Mouse (Mus musculus): ENCODE measurements around the gene Gm20388. TPM values are rescaled to one million over a fixed set of nuclear protein-coding genes. Genes with fewer than 3 reads are reported as not detected.

Gene Gm20388
- polyA plus RNA-seq, 1 experiment from 2014 or later = 5.5 TPM

DNA sequence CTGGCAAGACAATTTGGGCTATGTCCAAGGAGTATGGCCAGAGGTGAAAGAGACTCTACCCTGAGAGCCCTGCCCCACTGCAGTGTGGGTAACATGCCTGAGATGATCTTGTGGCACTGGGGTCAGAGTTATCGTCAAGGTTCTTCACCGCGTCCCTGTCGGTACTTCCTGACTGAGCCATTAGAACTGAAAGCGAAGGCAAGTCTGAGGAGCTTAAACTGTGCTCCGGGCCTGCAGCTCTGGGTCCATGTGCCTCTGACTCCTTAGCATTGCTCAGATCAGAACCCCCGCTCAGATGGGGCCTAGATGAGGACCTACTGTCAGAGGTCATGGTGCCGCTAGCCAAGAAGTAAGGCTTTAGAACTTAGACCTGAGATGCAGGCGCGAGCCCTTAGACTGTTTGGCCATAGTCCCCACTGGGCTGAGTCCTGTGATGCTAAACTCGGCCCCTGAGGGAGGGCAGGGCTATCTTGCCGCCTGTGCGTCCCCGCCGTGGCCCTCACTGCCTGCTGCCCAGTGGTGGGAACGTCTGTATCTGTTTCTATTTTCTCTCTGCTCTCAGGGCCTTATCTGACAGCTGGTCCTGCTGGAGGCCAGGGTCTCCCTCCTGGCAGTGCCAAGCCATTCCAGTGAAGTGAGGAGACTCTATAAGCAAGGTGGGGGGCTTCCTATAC, 2389.1 kb downstream of the Gm20388 start:
- Histone ChIP-seq H3K4me1 (peaks cover 79% of the 10 kb centered on the region), H3K4me3 (no peak overlapping the region), H3K36me3 (replicated peaks) (no peaks in the 10 kb centered on the region), H3K27me3 (ENCODE audit: poor library complexity, severe bottlenecking) (peaks cover 23% of the 10 kb centered on the region), H3K27ac (peak overlapping the region; percentile 25; the same call in 1 of the 2 replicates), H3K9me3 (no peaks in the 10 kb centered on the region)
- WGBS = 71% methylated on average over 16 of the region's 16 CpGs
- no peak for DNase-seq (ENCODE audit: extremely low spot score, low spot score)

DNA sequence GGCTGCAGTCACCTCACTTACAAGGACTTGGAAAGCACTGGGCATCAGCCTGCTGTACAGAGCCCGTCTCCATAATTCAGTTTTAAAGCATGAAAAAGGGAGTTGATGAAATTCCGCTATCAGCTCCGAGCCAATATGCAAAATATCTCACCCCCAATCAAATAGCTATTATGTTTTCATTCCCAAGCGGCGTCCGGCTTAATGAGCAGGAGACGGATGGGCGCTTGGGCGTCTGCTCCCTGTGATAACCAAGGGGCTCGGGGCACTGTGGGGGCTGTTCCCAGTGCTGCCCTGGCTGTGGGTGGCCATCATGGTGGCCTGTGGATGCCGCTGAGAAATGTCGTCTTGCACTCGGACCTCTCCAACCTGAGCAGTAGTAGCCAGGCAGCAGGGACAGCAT, 2390.4 kb downstream of the Gm20388 start:
- 91% methylated on average over 13 of the region's 13 CpGs for WGBS
- peaks cover 69% of the 10 kb centered on the region for H3K4me1 ChIP-seq
- no peak for DNase-seq (ENCODE audit: extremely low spot score, low spot score)
- H3K4me3 ChIP-seq = no peak overlapping the region
- H3K9me3 ChIP-seq = no peaks in the 10 kb centered on the region
- H3K27ac ChIP-seq = no peak overlapping the region
- no peaks in the 10 kb centered on the region for H3K36me3 ChIP-seq (replicated peaks)
- peaks cover 13% of the 10 kb centered on the region for H3K27me3 ChIP-seq (ENCODE audit: poor library complexity, severe bottlenecking)

DNA sequence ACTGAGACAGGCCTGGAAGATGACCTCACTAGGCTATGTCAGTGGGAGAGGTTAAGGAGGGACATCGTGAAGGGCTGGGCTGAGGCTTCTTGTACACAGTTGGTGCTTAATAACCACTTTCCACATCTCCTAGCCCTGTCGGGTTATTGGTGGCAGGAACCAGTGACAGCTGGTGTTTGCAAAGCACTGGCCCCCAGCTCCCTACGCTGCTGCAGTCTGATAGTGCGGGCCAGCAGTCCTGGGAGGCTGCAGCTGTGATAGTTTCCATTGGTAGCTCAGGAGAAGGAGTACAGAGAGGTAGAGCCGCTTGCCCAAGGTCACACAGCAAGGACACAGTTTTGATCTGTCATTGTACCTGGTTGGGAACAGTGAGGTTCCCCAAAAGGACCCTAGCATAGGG, 2391.2 kb downstream of the Gm20388 start:
- Histone ChIP-seq H3K27me3 (ENCODE audit: poor library complexity, severe bottlenecking) (peaks cover 5% of the 10 kb centered on the region; the same call in 1 of the 2 replicates), H3K9me3 (no peaks in the 10 kb centered on the region), H3K27ac (peak overlapping the region; percentile 63; the same call in 1 of the 2 replicates), H3K4me3 (no peak overlapping the region), H3K4me1 (peaks cover 68% of the 10 kb centered on the region), H3K36me3 (replicated peaks) (no peaks in the 10 kb centered on the region)
- 79% methylated on average over 5 of the region's 5 CpGs for WGBS
- DNase-seq (ENCODE audit: extremely low spot score, low spot score) = no peak

DNA sequence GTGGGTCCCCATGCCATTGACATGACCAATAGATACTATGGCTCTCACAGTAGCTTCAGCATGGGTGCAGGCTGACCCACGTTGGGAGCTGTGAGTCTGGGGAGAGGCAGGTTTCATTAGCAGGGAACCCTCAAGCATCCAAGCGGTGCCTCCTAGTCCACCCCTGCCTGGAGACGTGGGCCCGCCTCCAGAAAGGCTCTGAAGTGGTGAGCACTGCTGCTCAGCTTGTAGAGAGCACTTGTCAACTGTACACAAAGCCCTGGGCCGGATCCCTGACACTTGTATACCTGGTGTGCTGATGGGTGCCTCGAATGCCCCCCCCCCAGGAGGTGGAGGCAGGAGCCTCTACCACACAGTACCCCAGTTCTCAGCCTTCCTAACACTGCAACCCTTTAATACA, 2392.8 kb downstream of the Gm20388 start:
- Histone ChIP-seq H3K4me1 (peaks cover 54% of the 10 kb centered on the region), H3K27ac (no peak overlapping the region), H3K9me3 (no peaks in the 10 kb centered on the region), H3K4me3 (no peak overlapping the region), H3K27me3 (ENCODE audit: poor library complexity, severe bottlenecking) (no peaks in the 10 kb centered on the region), H3K36me3 (replicated peaks) (no peaks in the 10 kb centered on the region)
- WGBS = 64% methylated on average over 6 of the region's 6 CpGs
- DNase-seq (ENCODE audit: extremely low spot score, low spot score) = no peak

DNA sequence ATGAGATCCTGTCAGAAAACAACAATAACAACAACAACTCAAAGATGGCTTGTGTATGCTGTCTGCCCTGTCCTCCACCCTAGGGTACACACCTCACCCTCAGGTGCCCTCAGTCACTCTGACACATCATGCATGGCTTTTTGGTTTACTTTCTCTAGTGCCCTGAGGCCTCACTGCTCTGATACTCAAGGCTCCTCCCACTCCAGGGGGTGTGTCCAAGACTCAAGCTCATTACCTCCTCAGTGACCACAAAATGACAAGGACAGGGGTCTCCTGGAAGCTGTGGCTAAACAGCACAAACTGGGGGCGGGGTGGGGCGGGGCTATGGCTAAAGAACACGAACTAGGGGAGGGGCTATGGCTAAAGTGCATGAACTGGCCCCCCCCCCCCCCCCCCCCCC, 2393.4 kb downstream of the Gm20388 start:
- Histone ChIP-seq H3K4me3 (no peak overlapping the region), H3K4me1 (peaks cover 49% of the 10 kb centered on the region), H3K27ac (no peak overlapping the region), H3K36me3 (replicated peaks) (no peaks in the 10 kb centered on the region), H3K27me3 (ENCODE audit: poor library complexity, severe bottlenecking) (no peaks in the 10 kb centered on the region), H3K9me3 (no peaks in the 10 kb centered on the region)
- WGBS = 26% methylated on average over 3 of the region's 3 CpGs
- DNase-seq (ENCODE audit: extremely low spot score, low spot score) = no peak

GRCm38 (mm10) chr8:122306660-122307399, 2396.2 kb downstream of the Gm20388 start:
- Histone ChIP-seq H3K27ac (no peak overlapping the region), H3K4me1 (peaks cover 44% of the 10 kb centered on the region), H3K9me3 (no peaks in the 10 kb centered on the region), H3K27me3 (ENCODE audit: poor library complexity, severe bottlenecking) (no peaks in the 10 kb centered on the region), H3K36me3 (replicated peaks) (no peaks in the 10 kb centered on the region), H3K4me3 (no peak overlapping the region)
- WGBS = 83% methylated on average over 26 of the region's 26 CpGs
- DNase-seq (ENCODE audit: extremely low spot score, low spot score) = no peak

GRCm38 (mm10) chr8:122307836-122308235, 2397.2 kb downstream of the Gm20388 start:
- Histone ChIP-seq H3K4me1 (peaks cover 36% of the 10 kb centered on the region), H3K27ac (peak overlapping the region; percentile 27; the same call in 1 of the 2 replicates), H3K36me3 (replicated peaks) (no peaks in the 10 kb centered on the region), H3K9me3 (no peaks in the 10 kb centered on the region), H3K27me3 (ENCODE audit: poor library complexity, severe bottlenecking) (no peaks in the 10 kb centered on the region), H3K4me3 (no peak overlapping the region)
- WGBS = 91% methylated on average over 8 of the region's 8 CpGs
- DNase-seq (ENCODE audit: extremely low spot score, low spot score) = no peak

GRCm38 (mm10) chr8:122309272-122309671, 2398.6 kb downstream of the Gm20388 start:
- H3K9me3 ChIP-seq = no peaks in the 10 kb centered on the region
- H3K27me3 ChIP-seq (ENCODE audit: poor library complexity, severe bottlenecking) = no peaks in the 10 kb centered on the region
- no peaks in the 10 kb centered on the region for H3K36me3 ChIP-seq (replicated peaks)
- 89% methylated on average over 12 of the region's 12 CpGs for WGBS
- no peak for DNase-seq (ENCODE audit: extremely low spot score, low spot score)
- H3K4me3 ChIP-seq = no peak overlapping the region
- H3K4me1 ChIP-seq = peaks cover 36% of the 10 kb centered on the region
- H3K27ac ChIP-seq = peak overlapping the region; percentile 48; the same call in 1 of the 2 replicates

DNA sequence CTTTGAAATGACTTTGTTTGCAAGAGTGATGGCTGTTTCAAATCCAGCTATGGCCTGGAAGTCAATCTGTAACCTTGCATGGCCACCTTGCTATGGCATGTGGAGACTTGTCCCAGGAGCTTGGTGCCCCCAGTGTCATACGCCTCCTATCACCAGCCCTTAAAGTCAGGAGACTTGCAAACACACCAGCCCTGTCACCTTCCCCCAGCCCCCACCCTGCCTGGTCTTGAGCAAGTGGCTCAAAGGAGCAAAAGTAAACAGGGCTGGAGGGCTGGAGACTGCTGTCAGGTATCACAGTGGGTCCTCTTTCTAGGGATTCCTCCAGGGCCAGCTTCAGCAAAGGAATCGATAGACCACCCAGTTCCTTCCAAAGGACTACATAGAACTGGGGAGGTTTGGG, 2400.5 kb downstream of the Gm20388 start:
- Histone ChIP-seq H3K9me3 (no peaks in the 10 kb centered on the region), H3K27ac (peak overlapping the region; percentile 58; the same call in 1 of the 2 replicates), H3K27me3 (ENCODE audit: poor library complexity, severe bottlenecking) (no peaks in the 10 kb centered on the region), H3K36me3 (replicated peaks) (no peaks in the 10 kb centered on the region), H3K4me1 (peaks cover 44% of the 10 kb centered on the region), H3K4me3 (no peak overlapping the region)
- 96% methylated on average over 2 of the region's 2 CpGs for WGBS
- no peak for DNase-seq (ENCODE audit: extremely low spot score, low spot score)

- no peaks in the 10 kb centered on the region for H3K27me3 ChIP-seq (ENCODE audit: poor library complexity, severe bottlenecking)
- DNase-seq (ENCODE audit: extremely low spot score, low spot score) = no peak
- no peaks in the 10 kb centered on the region for H3K36me3 ChIP-seq (replicated peaks)
- H3K4me1 ChIP-seq = peaks cover 50% of the 10 kb centered on the region
- peak overlapping the region; percentile 70 for H3K27ac ChIP-seq
- H3K9me3 ChIP-seq = no peaks in the 10 kb centered on the region
- WGBS = 73% methylated on average over 2 of the region's 2 CpGs
- H3K4me3 ChIP-seq = no peak overlapping the region
Measured at GRCm38 (mm10) chr8:122312553-122312952, 2401.9 kb downstream of the Gm20388 start.

GRCm38 (mm10) chr8:122313310-122313709, 2402.7 kb downstream of the Gm20388 start:
- Histone ChIP-seq H3K4me1 (peaks cover 58% of the 10 kb centered on the region), H3K36me3 (replicated peaks) (no peaks in the 10 kb centered on the region), H3K9me3 (no peaks in the 10 kb centered on the region), H3K4me3 (no peak overlapping the region), H3K27ac (peak overlapping the region; percentile 70), H3K27me3 (ENCODE audit: poor library complexity, severe bottlenecking) (0 out of 2 replicates have a peak, but pooled peaks cover 5% of the 10 kb centered on the region)
- 75% methylated on average over 12 of the region's 12 CpGs for WGBS
- DNase-seq (ENCODE audit: extremely low spot score, low spot score) = no peak

GRCm38 (mm10) chr8:122314899-122315496, 2404.4 kb downstream of the Gm20388 start:
- Histone ChIP-seq H3K27me3 (ENCODE audit: poor library complexity, severe bottlenecking) (peaks cover 11% of the 10 kb centered on the region; the same call in 1 of the 2 replicates), H3K27ac (peak overlapping the region; percentile 70), H3K4me1 (peaks cover 75% of the 10 kb centered on the region), H3K9me3 (no peaks in the 10 kb centered on the region), H3K36me3 (replicated peaks) (no peaks in the 10 kb centered on the region), H3K4me3 (no peak overlapping the region)
- DNase-seq (ENCODE audit: extremely low spot score, low spot score) = no peak
- WGBS = 65% methylated on average over 13 of the region's 13 CpGs

GRCm38 (mm10) chr8:122316402-122316801, 2405.8 kb downstream of the Gm20388 start:
- H3K27ac ChIP-seq = peak overlapping the region; percentile 40; the same call in 1 of the 2 replicates
- no peak overlapping the region for H3K4me3 ChIP-seq
- no peaks in the 10 kb centered on the region for H3K9me3 ChIP-seq
- no peak for DNase-seq (ENCODE audit: extremely low spot score, low spot score)
- 66% methylated on average over 2 of the region's 2 CpGs for WGBS
- no peaks in the 10 kb centered on the region for H3K36me3 ChIP-seq (replicated peaks)
- H3K4me1 ChIP-seq = peaks cover 87% of the 10 kb centered on the region
- peaks cover 11% of the 10 kb centered on the region for H3K27me3 ChIP-seq (ENCODE audit: poor library complexity, severe bottlenecking)
